Mouse (Mus musculus): ENCODE measurements around the gene Nf2. TPM values are rescaled to one million over a fixed set of nuclear protein-coding genes. Genes with fewer than 3 reads are reported as not detected.

Gene Nf2
- polyA plus RNA-seq, 1 experiment from 2014 or later, result 29.5 TPM

GRCm38 (mm10) chr11:4780927-4781326, 68.4 kb downstream of the Nf2 start:
- H3K27ac ChIP-seq, result no peak overlapping the region
- H3K9ac ChIP-seq, result no peak overlapping the region
- H3K4me2 ChIP-seq, result no peak overlapping the region
- H3K4me1 ChIP-seq, result no peaks in the 10 kb centered on the region; the same call in 1 of the 2 replicates
- 75% methylated on average over 3 of the region's 3 CpGs for WGBS (ENCODE audit: insufficient replicate concordance)
- H3K4me3 ChIP-seq, result no peak overlapping the region
- no peaks in the 10 kb centered on the region for H3K9me3 ChIP-seq (replicated peaks)
- no peaks in the 10 kb centered on the region for H3K27me3 ChIP-seq (replicated peaks)
- no peak for ATAC-seq
- H3K36me3 ChIP-seq, result peaks cover 82% of the 10 kb centered on the region

GRCm38 (mm10) chr11:4772925-4773324, 76.4 kb downstream of the Nf2 start:
- H3K27ac ChIP-seq, result no peak overlapping the region
- no peaks in the 10 kb centered on the region for H3K27me3 ChIP-seq (replicated peaks)
- H3K36me3 ChIP-seq, result peaks cover 60% of the 10 kb centered on the region
- 22% methylated on average over 3 of the region's 3 CpGs for whole genome bisulfite sequencing (ENCODE audit: insufficient replicate concordance)
- H3K4me1 ChIP-seq, result no peaks in the 10 kb centered on the region
- no peak overlapping the region for H3K9ac ChIP-seq
- no peak overlapping the region for H3K4me2 ChIP-seq
- no peaks in the 10 kb centered on the region for H3K9me3 ChIP-seq (replicated peaks)
- no peak overlapping the region for H3K4me3 ChIP-seq
- ATAC-seq, result no peak

GRCm38 (mm10) chr11:4771756-4772155, 77.6 kb downstream of the Nf2 start:
- H3K9me3 ChIP-seq (replicated peaks), result no peaks in the 10 kb centered on the region
- H3K9ac ChIP-seq, result no peak overlapping the region
- H3K27ac ChIP-seq, result no peak overlapping the region
- H3K4me3 ChIP-seq, result no peak overlapping the region
- no peaks in the 10 kb centered on the region for H3K4me1 ChIP-seq
- 74% methylated on average over 7 of the region's 7 CpGs for WGBS (ENCODE audit: insufficient replicate concordance)
- H3K36me3 ChIP-seq, result peaks cover 49% of the 10 kb centered on the region
- no peak for ATAC-seq
- no peaks in the 10 kb centered on the region for H3K27me3 ChIP-seq (replicated peaks)
- no peak overlapping the region for H3K4me2 ChIP-seq

- peaks cover 39% of the 10 kb centered on the region for H3K36me3 ChIP-seq
- 86% methylated on average over 6 of the region's 6 CpGs for WGBS (ENCODE audit: insufficient replicate concordance)
- ATAC-seq, result no peak
Observed at GRCm38 (mm10) chr11:4769881-4770280, 79.5 kb downstream of the Nf2 start.

GRCm38 (mm10) chr11:4769293-4769692, 80.0 kb downstream of the Nf2 start:
- Histone ChIP-seq H3K4me1 (no peaks in the 10 kb centered on the region), H3K27ac (no peak overlapping the region), H3K27me3 (replicated peaks) (no peaks in the 10 kb centered on the region), H3K36me3 (peaks cover 38% of the 10 kb centered on the region), H3K4me3 (no peak overlapping the region), H3K9ac (no peak overlapping the region), H3K4me2 (no peak overlapping the region), H3K9me3 (replicated peaks) (no peaks in the 10 kb centered on the region)
- ATAC-seq, result no peak
- 65% methylated on average over 7 of the region's 7 CpGs for WGBS (ENCODE audit: insufficient replicate concordance)

More at GRCm38 (mm10) chr11:4769881-4770280, 79.5 kb downstream of the Nf2 start:
- H3K4me3 ChIP-seq, result no peak overlapping the region
- H3K27ac ChIP-seq, result no peak overlapping the region
- H3K27me3 ChIP-seq (replicated peaks), result no peaks in the 10 kb centered on the region
- H3K4me1 ChIP-seq, result no peaks in the 10 kb centered on the region
- H3K9me3 ChIP-seq (replicated peaks), result no peaks in the 10 kb centered on the region
- H3K9ac ChIP-seq, result no peak overlapping the region
- no peak overlapping the region for H3K4me2 ChIP-seq

- no peak for ATAC-seq
- 77% methylated on average over 4 of the region's 4 CpGs for WGBS (ENCODE audit: insufficient replicate concordance)
- H3K4me2 ChIP-seq, result no peak overlapping the region
Observed at GRCm38 (mm10) chr11:4768399-4768798, 80.9 kb downstream of the Nf2 start.

GRCm38 (mm10) chr11:4764476-4764875, 84.9 kb downstream of the Nf2 start:
- ATAC-seq, result no peak
- H3K27me3 ChIP-seq (replicated peaks), result peaks cover 33% of the 10 kb centered on the region
- H3K9ac ChIP-seq, result no peak overlapping the region
- peaks cover 10% of the 10 kb centered on the region for H3K36me3 ChIP-seq
- H3K27ac ChIP-seq, result no peak overlapping the region
- H3K9me3 ChIP-seq (replicated peaks), result no peaks in the 10 kb centered on the region
- no peak overlapping the region for H3K4me2 ChIP-seq
- 54% methylated on average over 5 of the region's 5 CpGs for WGBS (ENCODE audit: insufficient replicate concordance)
- H3K4me1 ChIP-seq, result no peaks in the 10 kb centered on the region
- no peak overlapping the region for H3K4me3 ChIP-seq

More at GRCm38 (mm10) chr11:4768399-4768798, 80.9 kb downstream of the Nf2 start:
- peaks cover 1% of the 10 kb centered on the region; the same call in 1 of the 2 replicates for H3K27me3 ChIP-seq (replicated peaks)
- no peak overlapping the region for H3K9ac ChIP-seq
- H3K36me3 ChIP-seq, result peaks cover 38% of the 10 kb centered on the region
- H3K4me3 ChIP-seq, result no peak overlapping the region
- no peaks in the 10 kb centered on the region for H3K4me1 ChIP-seq
- no peaks in the 10 kb centered on the region for H3K9me3 ChIP-seq (replicated peaks)
- H3K27ac ChIP-seq, result no peak overlapping the region

- H3K4me3 ChIP-seq, result no peak overlapping the region
- H3K9me3 ChIP-seq (replicated peaks), result no peaks in the 10 kb centered on the region
- H3K36me3 ChIP-seq, result peaks cover 2% of the 10 kb centered on the region
- H3K27me3 ChIP-seq (replicated peaks), result peaks cover 37% of the 10 kb centered on the region
- ATAC-seq, result no peak
- H3K4me1 ChIP-seq, result no peaks in the 10 kb centered on the region
- WGBS (ENCODE audit: insufficient replicate concordance), result 18% methylated on average over 5 of the region's 5 CpGs
- no peak overlapping the region for H3K27ac ChIP-seq
- no peak overlapping the region for H3K4me2 ChIP-seq
- no peak overlapping the region for H3K9ac ChIP-seq
Observed at GRCm38 (mm10) chr11:4763631-4764030, 85.7 kb downstream of the Nf2 start.

- WGBS (ENCODE audit: insufficient replicate concordance), result 15% methylated on average over 2 of the region's 2 CpGs
- H3K9ac ChIP-seq, result no peak overlapping the region
- H3K9me3 ChIP-seq (replicated peaks), result no peaks in the 10 kb centered on the region
- H3K4me2 ChIP-seq, result no peak overlapping the region
- no peaks in the 10 kb centered on the region for H3K36me3 ChIP-seq
- no peaks in the 10 kb centered on the region for H3K4me1 ChIP-seq
- H3K27ac ChIP-seq, result no peak overlapping the region
- no peak for ATAC-seq
- H3K27me3 ChIP-seq (replicated peaks), result peaks cover 40% of the 10 kb centered on the region
- no peak overlapping the region for H3K4me3 ChIP-seq
Observed at GRCm38 (mm10) chr11:4762511-4762910, 86.8 kb downstream of the Nf2 start.

- Histone ChIP-seq H3K4me1 (no peaks in the 10 kb centered on the region), H3K9me3 (replicated peaks) (no peaks in the 10 kb centered on the region), H3K4me2 (no peak overlapping the region), H3K27ac (no peak overlapping the region), H3K27me3 (replicated peaks) (peaks cover 40% of the 10 kb centered on the region), H3K36me3 (no peaks in the 10 kb centered on the region), H3K9ac (no peak overlapping the region), H3K4me3 (no peak overlapping the region)
- ATAC-seq, result no peak
- WGBS (ENCODE audit: insufficient replicate concordance), result 17% methylated on average over 6 of the region's 6 CpGs
Observed at GRCm38 (mm10) chr11:4761991-4762390, 87.3 kb downstream of the Nf2 start.

- Histone ChIP-seq H3K4me2 (no peak overlapping the region), H3K27ac (no peak overlapping the region), H3K4me1 (no peaks in the 10 kb centered on the region), H3K9me3 (replicated peaks) (no peaks in the 10 kb centered on the region), H3K36me3 (no peaks in the 10 kb centered on the region), H3K27me3 (replicated peaks) (peaks cover 53% of the 10 kb centered on the region), H3K4me3 (no peak overlapping the region), H3K9ac (no peak overlapping the region)
- 41% methylated on average over 4 of the region's 4 CpGs for WGBS (ENCODE audit: insufficient replicate concordance)
- ATAC-seq, result no peak
Observed at GRCm38 (mm10) chr11:4760438-4760837, 88.9 kb downstream of the Nf2 start.

- peaks cover 53% of the 10 kb centered on the region for H3K27me3 ChIP-seq (replicated peaks)
- no peak overlapping the region for H3K4me2 ChIP-seq
- H3K27ac ChIP-seq, result no peak overlapping the region
- no peaks in the 10 kb centered on the region for H3K4me1 ChIP-seq
- peaks cover 8% of the 10 kb centered on the region; the same call in 1 of the 2 replicates for H3K9me3 ChIP-seq (replicated peaks)
- WGBS (ENCODE audit: insufficient replicate concordance), result 36% methylated on average over 4 of the region's 4 CpGs
- H3K4me3 ChIP-seq, result no peak overlapping the region
- no peak overlapping the region for H3K9ac ChIP-seq
- no peaks in the 10 kb centered on the region for H3K36me3 ChIP-seq
- ATAC-seq, result no peak
Observed at GRCm38 (mm10) chr11:4757789-4758158, 91.6 kb downstream of the Nf2 start.
